Mouse (Mus musculus) MEL (cell line): ENCODE data around the gene Entpd7.

Source experiments
- POLR2A ChIP-seq, 2 experiments: IDR thresholded peaks; 2 replicates each; pipeline ENCODE4 v1.6.1; 2011 to 2012; ENCODE audit warnings: low read length in 2 of 2, mild to moderate bottlenecking in 2 of 2, control low read depth in 1 of 2, improper control_type of control experiment in 1 of 2, low read depth in 1 of 2, moderate library complexity in 1 of 2; ENCODE audit not compliant: control insufficient read depth in 1 of 2, insufficient read depth in 1 of 2, poor library complexity in 1 of 2
- UBTF ChIP-seq: IDR thresholded peaks from 2 replicates; pipeline ENCODE4 v1.6.1; 2012; ENCODE audit warnings: low read depth, mild to moderate bottlenecking, inconsistent platforms, low read length, improper control_type of control experiment, moderate library complexity, borderline replicate concordance; ENCODE audit not compliant: insufficient read depth
- USF2 ChIP-seq, 2 experiments: IDR thresholded peaks; 2 replicates each; pipeline ENCODE4 v1.6.1; 2011 to 2012; ENCODE audit warnings: improper control_type of control experiment in 2 of 2, low read length in 2 of 2, borderline replicate concordance in 1 of 2, inconsistent platforms in 1 of 2, low read depth in 1 of 2, mild to moderate bottlenecking in 1 of 2; ENCODE audit not compliant: insufficient read depth in 1 of 2

DNA sequence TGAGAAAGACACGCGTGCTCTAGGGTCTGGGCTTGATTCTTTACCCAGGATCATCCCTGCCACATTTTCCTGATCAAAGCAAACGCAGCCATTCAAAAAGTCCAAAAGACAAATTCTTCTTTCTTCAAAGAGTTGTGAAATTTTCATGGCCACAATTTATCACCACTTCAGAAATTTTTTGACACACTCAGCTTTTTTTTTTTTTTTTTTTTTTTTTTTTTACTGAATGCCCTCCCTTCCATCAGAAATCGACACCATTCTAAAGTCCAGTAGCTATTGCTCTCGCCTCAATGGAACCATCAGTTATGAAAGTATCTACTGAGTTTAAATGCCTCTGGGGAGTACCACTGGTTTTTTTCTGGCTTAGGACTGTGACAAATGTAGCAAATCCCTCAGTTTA, 90.9 kb downstream of the Entpd7 start:
- TF ChIP-seq USF2 (IDR thresholded peaks at IDR 0.05; ENCODE audit: borderline replicate concordance in 1 of 2, insufficient read depth in 1 of 2, low read depth in 1 of 2, low read length in 2 of 2) (no peak), UBTF (no peak), POLR2A (IDR thresholded peaks at IDR 0.05; ENCODE audit: control insufficient read depth in 1 of 2, insufficient read depth in 1 of 2, low read depth in 1 of 2, low read length in 2 of 2, poor library complexity in 1 of 2) (no peak)
